Mouse (Mus musculus) T-helper 17 cell (primary cell): ENCODE data around the gene Cntn5.

Source experiments
- in situ Hi-C, 2 experiments: fragments of 300-600 bp; cut with MboI, MseI; formaldehyde crosslinking; loops; 1 replicate in 1 of 2; 2 replicates in 1 of 2; pipeline ENCODE4 v1.15.1; 2025; ENCODE audit warnings: high pct_unique_total_duplicates in 2 of 2

The Cntn5 gene

GRCm38 (mm10) chr9:9944872-9945271, 959.7 kb downstream of the Cntn5 start:
- in situ Hi-C loops, result no loop called here

GRCm38 (mm10) chr9:9937444-9938436, 966.8 kb downstream of the Cntn5 start:
- in situ Hi-C loops, result no loop called here

GRCm38 (mm10) chr9:9920580-9920979, 984.0 kb downstream of the Cntn5 start:
- in situ Hi-C loops, result no loop called here

- in situ Hi-C loops, result no loop called here
These were observed 1005.5 kb downstream of the Cntn5 start for GRCm38 (mm10) chr9:9899070-9899469.

- in situ Hi-C loops, result no loop called here
These were observed 1018.4 kb downstream of the Cntn5 start for GRCm38 (mm10) chr9:9886210-9886609.

- in situ Hi-C loops, result no loop called here
These were observed 1021.7 kb downstream of the Cntn5 start for GRCm38 (mm10) chr9:9882779-9883383.

GRCm38 (mm10) chr9:9872112-9873035, 1032.2 kb downstream of the Cntn5 start:
- in situ Hi-C loops, result no loop called here

GRCm38 (mm10) chr9:9860631-9861030, 1043.9 kb downstream of the Cntn5 start:
- in situ Hi-C loops, result no loop called here

GRCm38 (mm10) chr9:9859323-9859722, 1045.3 kb downstream of the Cntn5 start:
- in situ Hi-C loops, result no loop called here

- in situ Hi-C loops, result no loop called here
These were observed 1049.8 kb downstream of the Cntn5 start for GRCm38 (mm10) chr9:9854791-9855190.

GRCm38 (mm10) chr9:9830231-9830630, 1074.3 kb downstream of the Cntn5 start:
- in situ Hi-C loops, result no loop called here

- in situ Hi-C loops, result no loop called here
These were observed 1084.6 kb downstream of the Cntn5 start for GRCm38 (mm10) chr9:9819963-9820362.

- in situ Hi-C loops, result no loop called here
These were observed 1087.1 kb downstream of the Cntn5 start for GRCm38 (mm10) chr9:9817477-9817876.

- in situ Hi-C loops, result no loop called here
These were observed 1105.0 kb downstream of the Cntn5 start for GRCm38 (mm10) chr9:9799546-9799945.

GRCm38 (mm10) chr9:9783680-9784079, 1120.9 kb downstream of the Cntn5 start:
- in situ Hi-C loops, result no loop called here

GRCm38 (mm10) chr9:9781157-9781884, 1123.3 kb downstream of the Cntn5 start:
- in situ Hi-C loops, result no loop called here

- in situ Hi-C loops, result no loop called here
These were observed 1124.9 kb downstream of the Cntn5 start for GRCm38 (mm10) chr9:9779646-9780045.

GRCm38 (mm10) chr9:9770777-9771176, 1133.8 kb downstream of the Cntn5 start:
- in situ Hi-C loops, result no loop called here

GRCm38 (mm10) chr9:9769659-9770058, 1134.9 kb downstream of the Cntn5 start:
- in situ Hi-C loops, result no loop called here

GRCm38 (mm10) chr9:9718145-9718544, 1186.4 kb downstream of the Cntn5 start:
- in situ Hi-C loops, result no loop called here

- in situ Hi-C loops, result no loop called here
These were observed 1195.9 kb downstream of the Cntn5 start for GRCm38 (mm10) chr9:9708671-9709070.
